Mouse (Mus musculus): ENCODE measurements at regions not wholly inside any gene's neighbourhood (a gene's known extent, or its start where the extent isn't known, plus 50 kb on each side); places are given as distances from the start of the nearest gene placed in this dataset.

DNA sequence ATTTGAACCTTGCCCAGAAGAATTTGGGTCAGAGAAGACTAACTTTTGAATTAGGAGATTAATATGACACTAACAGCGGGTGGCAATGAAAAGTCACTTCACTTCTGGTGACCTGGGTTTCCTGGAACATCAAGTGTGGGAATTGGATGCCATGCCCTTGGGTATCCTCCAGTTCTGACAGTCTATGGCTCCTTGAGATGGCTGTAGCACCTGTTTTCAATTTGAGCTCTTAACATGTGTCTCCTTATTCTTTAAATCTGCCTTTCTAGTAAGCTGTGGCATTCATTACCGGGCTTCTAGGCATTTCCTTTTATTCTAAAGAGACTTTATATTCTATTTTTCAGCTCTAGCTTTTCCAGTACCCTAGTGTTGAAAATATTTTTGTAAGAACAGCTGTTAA is 164.9 kb upstream of the Gypa start:
- no peak for ATAC-seq (replicated peaks; ENCODE audit: low FRiP score)
- WGBS = 78% methylated on average over 2 of the region's 2 CpGs
- H3K9ac ChIP-seq (ENCODE audit: low read depth, low read length) = no peak overlapping the region

DNA sequence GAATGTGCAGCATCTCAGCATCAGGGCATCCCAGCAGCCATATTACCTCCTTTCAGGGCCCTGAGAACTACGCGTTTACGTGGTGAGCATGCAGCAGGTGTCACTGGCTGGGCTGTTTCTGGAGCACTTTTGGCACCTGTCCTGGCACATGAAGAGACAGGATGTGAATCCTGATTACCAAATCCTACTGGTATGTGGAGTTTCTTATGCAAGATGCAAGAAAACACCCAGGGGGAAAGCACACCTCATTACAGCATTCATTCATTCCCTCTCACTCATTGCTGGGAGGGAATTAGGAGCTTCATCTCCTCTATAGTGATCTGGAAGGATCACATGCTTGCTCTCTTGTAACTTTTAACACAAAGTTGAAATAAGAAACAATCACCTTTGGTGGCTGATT is 167.7 kb upstream of the Gypa start:
- no peaks in the 10 kb centered on the region for H3K9me3 ChIP-seq (ENCODE audit: control insufficient read depth, low read length)
- no peak for DNase-seq (ENCODE audit: low spot score)
- ATAC-seq (replicated peaks; ENCODE audit: low FRiP score) = no peak
- 90% methylated on average over 3 of the region's 3 CpGs for WGBS
- no peak overlapping the region for H3K9ac ChIP-seq (ENCODE audit: low read depth, low read length)
- H3K4me3 ChIP-seq (ENCODE audit: low read depth, low read length) = no peak overlapping the region
- H3K4me2 ChIP-seq = no peak overlapping the region
- no peaks in the 10 kb centered on the region for H3K4me1 ChIP-seq (replicated peaks; ENCODE audit: control insufficient read depth, insufficient read depth, low read length)
- no peak overlapping the region for H3K27ac ChIP-seq (ENCODE audit: low read depth, low read length)
- no peaks in the 10 kb centered on the region for H3K36me3 ChIP-seq (ENCODE audit: control insufficient read depth, insufficient read depth, low read length)
- no peaks in the 10 kb centered on the region for H3K27me3 ChIP-seq (replicated peaks; ENCODE audit: control insufficient read depth, insufficient read depth, low read length)

More for the DNA sequence above, 164.9 kb upstream of the Gypa start:
- Histone ChIP-seq H3K27ac (ENCODE audit: low read depth, low read length) (no peak overlapping the region), H3K9me3 (ENCODE audit: control insufficient read depth, low read length) (no peaks in the 10 kb centered on the region), H3K4me3 (ENCODE audit: low read depth, low read length) (no peak overlapping the region), H3K4me2 (no peak overlapping the region), H3K36me3 (ENCODE audit: control insufficient read depth, insufficient read depth, low read length) (no peaks in the 10 kb centered on the region), H3K27me3 (replicated peaks; ENCODE audit: control insufficient read depth, insufficient read depth, low read length) (no peaks in the 10 kb centered on the region), H3K4me1 (replicated peaks; ENCODE audit: control insufficient read depth, insufficient read depth, low read length) (no peaks in the 10 kb centered on the region)
- DNase-seq (ENCODE audit: low spot score) = no peak

DNA sequence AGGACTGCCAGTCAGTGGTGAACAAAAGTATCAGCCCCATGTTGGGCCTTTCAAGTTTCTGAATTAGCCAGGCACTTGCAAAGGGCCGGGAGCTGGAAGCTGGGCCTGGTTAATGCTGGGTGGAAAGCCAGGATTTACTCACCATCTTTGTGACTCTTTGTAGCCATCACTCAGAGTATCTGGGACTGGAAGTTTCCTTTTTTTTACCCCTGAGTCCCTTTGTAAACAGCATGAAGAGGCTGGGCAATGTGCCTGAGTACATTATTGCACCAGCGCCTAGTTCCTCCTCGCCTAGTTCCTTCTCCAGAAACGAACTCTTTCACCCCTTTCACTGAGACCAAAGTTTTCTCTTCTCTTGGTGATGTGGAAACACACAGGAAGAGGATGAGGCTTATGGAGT is 168.4 kb upstream of the Gypa start:
- no peaks in the 10 kb centered on the region for H3K9me3 ChIP-seq (ENCODE audit: control insufficient read depth, low read length)
- H3K27me3 ChIP-seq (replicated peaks; ENCODE audit: control insufficient read depth, insufficient read depth, low read length) = no peaks in the 10 kb centered on the region
- H3K4me2 ChIP-seq = no peak overlapping the region
- H3K4me3 ChIP-seq (ENCODE audit: low read depth, low read length) = no peak overlapping the region
- no peaks in the 10 kb centered on the region for H3K36me3 ChIP-seq (ENCODE audit: control insufficient read depth, insufficient read depth, low read length)
- H3K4me1 ChIP-seq (replicated peaks; ENCODE audit: control insufficient read depth, insufficient read depth, low read length) = no peaks in the 10 kb centered on the region
- H3K27ac ChIP-seq (ENCODE audit: low read depth, low read length) = no peak overlapping the region
- H3K9ac ChIP-seq (ENCODE audit: low read depth, low read length) = no peak overlapping the region
- WGBS = 71% methylated on average over 4 of the region's 4 CpGs
- DNase-seq (ENCODE audit: low spot score) (no peak), ATAC-seq (replicated peaks; ENCODE audit: low FRiP score) (no peak)

DNA sequence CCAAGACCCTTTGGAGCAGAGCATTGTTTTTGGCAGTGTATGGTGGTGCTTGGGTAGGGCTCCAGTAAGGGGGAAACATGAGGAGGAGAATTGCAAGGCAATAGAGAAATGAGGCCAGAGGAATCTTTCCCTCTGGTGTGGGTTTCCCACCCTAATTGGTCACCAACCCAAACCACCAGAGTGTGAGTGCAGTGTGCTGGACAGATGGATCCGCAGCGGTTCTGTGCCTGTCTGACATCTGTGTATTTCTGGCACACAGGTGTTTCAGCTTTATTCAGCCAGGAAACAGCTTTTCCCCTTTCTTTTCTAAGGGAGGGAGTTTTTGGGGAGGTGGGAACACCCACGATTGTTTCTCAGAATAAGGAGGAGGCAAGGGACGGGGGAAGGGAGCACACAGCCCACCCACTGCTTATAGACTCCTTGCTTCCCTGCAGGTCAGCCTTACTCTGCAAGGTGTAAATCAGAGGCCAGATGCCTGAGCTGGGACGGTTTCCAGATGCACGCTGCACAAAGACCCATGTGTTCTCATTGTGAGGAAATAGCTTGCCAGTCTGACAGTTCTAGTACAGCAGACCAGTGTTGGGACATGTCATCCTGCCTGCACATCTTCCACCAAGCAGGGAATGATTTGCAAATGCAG is 175.2 kb upstream of the Gypa start:
- ATAC-seq (replicated peaks; ENCODE audit: low FRiP score) = no peak
- Histone ChIP-seq H3K4me3 (ENCODE audit: low read depth, low read length) (no peak overlapping the region), H3K9ac (ENCODE audit: low read depth, low read length) (no peak overlapping the region), H3K9me3 (ENCODE audit: control insufficient read depth, low read length) (no peaks in the 10 kb centered on the region), H3K27ac (ENCODE audit: low read depth, low read length) (no peak overlapping the region), H3K27me3 (replicated peaks; ENCODE audit: control insufficient read depth, insufficient read depth, low read length) (no peaks in the 10 kb centered on the region), H3K4me2 (no peak overlapping the region), H3K36me3 (ENCODE audit: control insufficient read depth, insufficient read depth, low read length) (no peaks in the 10 kb centered on the region), H3K4me1 (replicated peaks; ENCODE audit: control insufficient read depth, insufficient read depth, low read length) (peaks cover 18% of the 10 kb centered on the region)
- no peak for DNase-seq (ENCODE audit: low spot score)
- WGBS = 62% methylated on average over 6 of the region's 6 CpGs

DNA sequence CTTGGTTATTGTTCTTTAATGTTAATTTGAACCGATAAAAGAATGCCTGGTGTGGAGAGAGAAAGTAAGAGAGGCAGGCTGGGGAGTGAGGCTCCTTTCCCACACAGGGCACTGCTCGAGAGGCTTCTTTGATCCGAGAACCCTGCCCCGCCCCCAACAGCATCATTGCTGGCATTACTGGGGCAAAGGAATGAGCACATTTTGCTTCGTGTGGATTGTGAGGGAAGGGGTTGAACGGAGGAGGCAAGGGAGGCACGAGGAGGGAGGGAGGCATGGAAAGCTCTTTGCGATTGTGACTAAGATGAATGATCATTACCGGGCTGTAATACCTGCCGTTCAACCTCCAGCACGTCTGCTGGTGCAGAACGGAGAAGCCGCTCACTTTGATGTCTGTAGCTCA is 178.2 kb upstream of the Gypa start:
- DNase-seq (ENCODE audit: low spot score) = peak; percentile 38
- Histone ChIP-seq H3K4me2 (peak overlapping the region; percentile 46), H3K9ac (ENCODE audit: low read depth, low read length) (no peak overlapping the region), H3K4me3 (ENCODE audit: low read depth, low read length) (no peak overlapping the region), H3K9me3 (ENCODE audit: control insufficient read depth, low read length) (no peaks in the 10 kb centered on the region), H3K27ac (ENCODE audit: low read depth, low read length) (no peak overlapping the region), H3K36me3 (ENCODE audit: control insufficient read depth, insufficient read depth, low read length) (no peaks in the 10 kb centered on the region), H3K4me1 (replicated peaks; ENCODE audit: control insufficient read depth, insufficient read depth, low read length) (peaks cover 21% of the 10 kb centered on the region), H3K27me3 (replicated peaks; ENCODE audit: control insufficient read depth, insufficient read depth, low read length) (no peaks in the 10 kb centered on the region)
- WGBS = 20% methylated on average over 13 of the region's 13 CpGs
- ATAC-seq (replicated peaks; ENCODE audit: low FRiP score) = peak; percentile 40; the same call in 1 of the 2 replicates

DNA sequence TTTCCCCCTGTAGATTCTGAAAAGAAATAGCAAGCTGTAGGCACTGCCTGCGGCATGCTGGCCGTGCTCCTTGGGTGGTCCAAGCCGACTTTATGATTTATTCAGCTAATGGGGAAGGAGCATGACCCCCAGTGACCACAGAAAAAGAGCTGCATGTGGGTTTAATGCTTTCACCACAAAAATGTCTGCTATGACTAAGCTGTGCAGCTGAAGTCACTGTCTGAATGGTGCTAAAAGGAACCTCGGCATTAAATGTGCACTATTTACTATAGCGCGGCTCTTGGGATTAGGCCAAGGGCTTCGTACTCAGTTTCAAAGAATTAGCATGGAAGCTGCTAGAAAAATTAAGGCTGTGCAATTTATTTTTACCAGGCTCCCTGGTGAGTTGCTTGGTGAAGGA is 178.8 kb upstream of the Gypa start:
- ATAC-seq (replicated peaks; ENCODE audit: low FRiP score) = peak; percentile 36; the same call in 1 of the 2 replicates
- Histone ChIP-seq H3K27ac (ENCODE audit: low read depth, low read length) (no peak overlapping the region), H3K4me3 (ENCODE audit: low read depth, low read length) (no peak overlapping the region), H3K9me3 (ENCODE audit: control insufficient read depth, low read length) (no peaks in the 10 kb centered on the region), H3K36me3 (ENCODE audit: control insufficient read depth, insufficient read depth, low read length) (no peaks in the 10 kb centered on the region), H3K4me2 (peak overlapping the region; percentile 46), H3K27me3 (replicated peaks; ENCODE audit: control insufficient read depth, insufficient read depth, low read length) (no peaks in the 10 kb centered on the region), H3K4me1 (replicated peaks; ENCODE audit: control insufficient read depth, insufficient read depth, low read length) (peaks cover 21% of the 10 kb centered on the region), H3K9ac (ENCODE audit: low read depth, low read length) (no peak overlapping the region)
- WGBS = 15% methylated on average over 7 of the region's 7 CpGs
- DNase-seq (ENCODE audit: low spot score) = peak; percentile 45

DNA sequence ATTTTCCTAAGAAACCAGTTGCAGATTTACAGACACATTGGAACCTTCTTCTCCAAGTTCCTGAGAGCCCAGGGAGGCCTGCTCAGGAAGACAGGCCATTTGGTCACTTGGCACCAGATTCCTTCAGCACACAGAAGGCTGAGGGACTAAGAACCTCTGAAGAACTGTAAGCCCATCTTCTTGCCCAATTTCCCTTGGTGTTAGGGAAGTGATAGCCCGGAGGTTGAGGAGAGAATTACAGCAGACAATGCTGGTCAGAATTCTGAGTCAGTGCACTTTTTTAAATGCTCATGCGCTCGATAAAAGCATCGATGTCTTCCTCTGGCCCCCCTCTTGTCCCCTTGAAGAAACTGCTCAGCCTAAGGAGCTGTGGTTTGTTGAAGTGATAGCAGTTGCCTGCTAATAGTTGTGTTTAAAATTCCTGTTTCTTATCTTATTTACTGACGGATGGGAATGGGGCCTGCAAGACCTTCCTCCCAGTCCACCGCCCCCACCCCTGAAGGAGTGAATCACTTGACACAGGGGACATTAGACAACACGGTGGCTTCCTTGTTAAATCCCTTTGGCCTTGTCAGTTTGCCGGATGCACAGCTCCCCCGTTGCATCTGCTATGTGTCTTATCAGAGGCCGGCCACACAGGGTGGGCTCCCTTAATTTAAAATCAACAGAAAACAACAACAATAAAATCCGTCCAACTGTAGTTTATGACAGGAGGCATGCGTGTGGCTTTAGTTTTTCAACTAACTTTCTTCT is 179.5 kb upstream of the Gypa start:
- Histone ChIP-seq H3K4me2 (peak overlapping the region; percentile 46), H3K9me3 (ENCODE audit: control insufficient read depth, low read length) (no peaks in the 10 kb centered on the region), H3K27ac (ENCODE audit: low read depth, low read length) (peak overlapping the region; percentile 43), H3K36me3 (ENCODE audit: control insufficient read depth, insufficient read depth, low read length) (no peaks in the 10 kb centered on the region), H3K9ac (ENCODE audit: low read depth, low read length) (no peak overlapping the region), H3K4me1 (replicated peaks; ENCODE audit: control insufficient read depth, insufficient read depth, low read length) (peaks cover 21% of the 10 kb centered on the region), H3K4me3 (ENCODE audit: low read depth, low read length) (no peak overlapping the region), H3K27me3 (replicated peaks; ENCODE audit: control insufficient read depth, insufficient read depth, low read length) (no peaks in the 10 kb centered on the region)
- DNase-seq (ENCODE audit: low spot score) (peak; percentile 43), ATAC-seq (replicated peaks; ENCODE audit: low FRiP score) (peak; percentile 84)
- 5% methylated on average over 12 of the region's 12 CpGs for WGBS

DNA sequence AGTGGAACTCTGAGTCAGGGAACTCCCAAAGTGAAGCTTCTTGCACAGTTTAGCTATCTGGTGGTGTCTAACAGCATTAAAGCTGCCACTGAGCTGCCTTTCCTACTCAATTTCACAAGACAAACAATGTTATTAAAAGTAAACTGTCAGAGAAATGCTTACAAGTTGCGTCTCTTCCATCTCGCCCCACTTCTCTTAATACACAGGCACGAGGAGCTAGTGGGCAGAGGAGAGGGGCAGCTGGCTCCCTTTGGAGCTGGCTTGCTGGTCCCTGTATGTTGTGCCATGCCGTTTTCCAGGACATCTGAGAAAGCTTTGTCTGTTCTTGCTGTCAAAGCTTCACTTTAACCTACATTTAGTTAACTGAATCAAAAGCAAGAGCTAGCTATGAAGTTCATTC is 185.8 kb upstream of the Gypa start:
- Histone ChIP-seq H3K27ac (ENCODE audit: low read depth, low read length) (no peak overlapping the region), H3K27me3 (replicated peaks; ENCODE audit: control insufficient read depth, insufficient read depth, low read length) (no peaks in the 10 kb centered on the region), H3K4me1 (replicated peaks; ENCODE audit: control insufficient read depth, insufficient read depth, low read length) (0 out of 2 replicates have a peak, but pooled peaks cover 2% of the 10 kb centered on the region), H3K9ac (ENCODE audit: low read depth, low read length) (no peak overlapping the region), H3K4me2 (no peak overlapping the region), H3K9me3 (ENCODE audit: control insufficient read depth, low read length) (no peaks in the 10 kb centered on the region), H3K4me3 (ENCODE audit: low read depth, low read length) (no peak overlapping the region), H3K36me3 (ENCODE audit: control insufficient read depth, insufficient read depth, low read length) (no peaks in the 10 kb centered on the region)
- DNase-seq (ENCODE audit: low spot score) (no peak), ATAC-seq (replicated peaks; ENCODE audit: low FRiP score) (no peak)
- WGBS = 70% methylated on average over 4 of the region's 4 CpGs

DNA sequence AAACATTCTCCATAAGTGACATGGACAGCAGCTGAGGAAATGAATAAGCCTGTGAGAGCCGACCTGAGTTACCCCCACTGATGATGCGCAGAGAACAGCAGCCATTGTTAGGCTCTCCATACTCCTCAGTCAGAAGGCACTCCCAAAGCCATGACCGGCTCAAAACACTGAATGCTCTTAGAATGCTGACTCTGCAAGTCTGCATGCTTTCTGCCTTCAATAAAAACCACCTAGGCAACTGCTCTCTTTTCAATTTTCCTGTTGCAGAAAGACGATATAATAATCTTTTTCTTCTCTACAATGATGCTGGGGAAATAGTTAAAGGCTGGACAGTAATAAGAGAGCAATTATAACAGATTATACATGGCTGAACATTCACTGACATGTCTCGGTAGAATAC is 195.0 kb upstream of the Gypa start:
- H3K4me3 ChIP-seq (ENCODE audit: low read depth, low read length) = no peak overlapping the region
- H3K4me1 ChIP-seq (replicated peaks; ENCODE audit: control insufficient read depth, insufficient read depth, low read length) = no peaks in the 10 kb centered on the region
- H3K4me2 ChIP-seq = no peak overlapping the region
- no peaks in the 10 kb centered on the region for H3K36me3 ChIP-seq (ENCODE audit: control insufficient read depth, insufficient read depth, low read length)
- no peak overlapping the region for H3K27ac ChIP-seq (ENCODE audit: low read depth, low read length)
- 77% methylated on average over 5 of the region's 5 CpGs for WGBS
- H3K27me3 ChIP-seq (replicated peaks; ENCODE audit: control insufficient read depth, insufficient read depth, low read length) = no peaks in the 10 kb centered on the region
- H3K9me3 ChIP-seq (ENCODE audit: control insufficient read depth, low read length) = no peaks in the 10 kb centered on the region
- no peak for DNase-seq (ENCODE audit: low spot score)
- H3K9ac ChIP-seq (ENCODE audit: low read depth, low read length) = no peak overlapping the region
- no peak for ATAC-seq (replicated peaks; ENCODE audit: low FRiP score)

Data from liver, embryonic 11.5 days (tissue).